ENCODE assay signal across 8 mouse cellular contexts in genomic region chr17:78199626-78200560, GRCm38 (mm10). TPM values are rescaled to one million over a fixed set of nuclear protein-coding genes. Genes with fewer than 3 reads are reported as not detected.
DNase-seq lines count a peak whose midpoint lies in the region; ATAC-seq and TF ChIP-seq lines count a peak whose summit lies in the region.

Gene Crim1, plus strand, starts transcription at chr17:78200248.

- WGBS in forebrain, embryonic 16.5 days: under 1% methylated on average over 69 of the region's 90 CpGs
- WGBS in large intestine, adult 2 months: under 1% methylated on average over 75 of the region's 90 CpGs
- under 1% methylated on average over 66 of the region's 90 CpGs for WGBS in lung, embryonic 14.5 days

- peak within 1 kb of the TSS; percentile 83 for H3K4me2 ChIP-seq in forebrain, embryonic 16.5 days (ENCODE audit: low read length)
- H3K4me2 ChIP-seq in lung, embryonic 14.5 days: peak within 1 kb of the TSS; percentile 94

- H3K27ac ChIP-seq in forebrain, embryonic 16.5 days (ENCODE audit: low read length): peak within 1 kb of the TSS; percentile 85
- H3K27ac ChIP-seq in lung, embryonic 14.5 days (ENCODE audit: low read depth): peak within 1 kb of the TSS; percentile 89

- no peak for TF ChIP-seq CTCF in lung, embryonic 14.5 days (IDR thresholded peaks at IDR 0.05; ENCODE audit: low read depth)

- peaks cover 28% of the 10 kb centered on the region for H3K4me1 ChIP-seq in forebrain, embryonic 16.5 days (replicated peaks; ENCODE audit: control insufficient read depth, insufficient read depth, low read length)
- H3K4me1 ChIP-seq in lung, embryonic 14.5 days (ENCODE audit: insufficient read depth): peaks cover 5% of the 10 kb centered on the region; the same call in 1 of the 2 replicates

- intact Hi-C loops in heart, postnatal 14 days (cut with DNase I): loop anchor here (2.0 kb wide), 2 partner anchors 49 to 399 kb away; no protein-coding TSS in a partner anchor

- H3K9me3 ChIP-seq in forebrain, embryonic 16.5 days (ENCODE audit: control insufficient read depth, low read length): no peaks in the 10 kb centered on the region
- no peaks in the 10 kb centered on the region for H3K9me3 ChIP-seq in lung, embryonic 14.5 days (ENCODE audit: low read depth, low read length)

- no peaks in the 10 kb centered on the region for H3K27me3 ChIP-seq in forebrain, embryonic 16.5 days (replicated peaks; ENCODE audit: control insufficient read depth, insufficient read depth, low read length)
- H3K27me3 ChIP-seq in lung, embryonic 14.5 days (ENCODE audit: insufficient read depth, low read length): peaks cover 27% of the 10 kb centered on the region; the same call in 1 of the 2 replicates

- H3K9ac ChIP-seq in forebrain, embryonic 16.5 days (replicated peaks; ENCODE audit: low read depth, low read length): peak within 1 kb of the TSS; percentile 86
- H3K9ac ChIP-seq in lung, embryonic 14.5 days: peak within 1 kb of the TSS; percentile 74

- DNase-seq in CD8-positive naive resting alpha-beta T cell, adult 2 months (ENCODE audit: low read depth in 2 of 2, low spot score in 2 of 2): peak; percentile 39 to 44
- peak; percentile 80 to 84 for DNase-seq in heart, postnatal 14 days
- DNase-seq in large intestine, adult 2 months (ENCODE audit: low read depth, low spot score): no peak
- DNase-seq in lung, embryonic 14.5 days: peak; percentile 81
- DNase-seq in thymus, adult 18-20 months: peak; percentile 56 to 62

- peak; percentile 63 for ATAC-seq in cerebellum, adult (ENCODE audit: insufficient number of reproducible peaks, low FRiP score, low TSS enrichment)
- peak; percentile 70 for ATAC-seq in forebrain, embryonic 16.5 days
- peak; percentile 77 for ATAC-seq in lung, embryonic 14.5 days (ENCODE audit: insufficient read depth)
- peak; percentile 39 for ATAC-seq in neutrophil, adult 5-6 weeks (ENCODE audit: extremely low read depth, insufficient number of reproducible peaks, low FRiP score, poor library complexity, severe bottlenecking)

- no peaks in the 10 kb centered on the region for H3K36me3 ChIP-seq in forebrain, embryonic 16.5 days (ENCODE audit: control insufficient read depth, insufficient read depth)
- H3K36me3 ChIP-seq in lung, embryonic 14.5 days (ENCODE audit: insufficient read depth): no peaks in the 10 kb centered on the region

- peak within 1 kb of the TSS; percentile 73 for H3K4me3 ChIP-seq in forebrain, embryonic 16.5 days (replicated peaks; ENCODE audit: low read length)
- peak within 1 kb of the TSS; percentile 74 for H3K4me3 ChIP-seq in lung, embryonic 14.5 days (ENCODE audit: low read depth, low read length)

RNA-seq across cellular contexts. Expression of gene Crim1, which starts in this region (rescaled TPM):
- 7.8 and 9.9 TPM in 2 replicates for polyA plus RNA-seq in forebrain, embryonic 16.5 days (2015; fragmentation: Nextera tagmentation; extraction: Ambion mirVana)
- total RNA-seq in heart, postnatal 14 days (2021): 10 to 100 TPM; 44.9 to 45.3 TPM
- polyA plus RNA-seq in large intestine, adult 2 months (2012; rRNA removed): 10.3 and 25.8 TPM in 2 replicates
- polyA plus RNA-seq in lung, embryonic 14.5 days (2014; fragmentation: Nextera tagmentation; extraction: Ambion mirVana): 3.1 and 5.7 TPM in 2 replicates
- 4.3 and 7.2 TPM in 2 replicates for total RNA-seq in neutrophil, adult 5-6 weeks (2017)
